Mouse (Mus musculus) erythroblast, adult 5-6 weeks (primary cell): Measurements from ENCODE around the gene Pde2a. TPM values are rescaled to one million over a fixed set of nuclear protein-coding genes. Genes with fewer than 3 reads are reported as not detected.

Experiments used
- ATAC-seq: replicated peaks from 2 replicates; pipeline ENCODE4 v1.8.0; 2016; ENCODE audit warnings: moderate number of reproducible peaks, mild to moderate bottlenecking, moderate TSS enrichment, inconsistent platforms; ENCODE audit not compliant: poor library complexity, low FRiP score, severe bottlenecking
- total RNA-seq, 2 experiments: library from RNA; stranded (forward) in 1 of 2; stranded (reverse) in 1 of 2; fragments of 150-400 nt in 1 of 2; fragments of 200-764, 138-1000 nt in 1 of 2; gene quantifications; 2 replicates each; pipeline versions ENCODE4 v1.2.3 to v1.2.4; 2015 to 2017; ENCODE audit warnings: low replicate concordance in 2 of 2

The Pde2a gene
- total RNA-seq, 2 experiments from 2014 or later = 16.4 to 17.5 TPM

GRCm38 (mm10) chr7:101499701-101500100 lies 78.2 kb downstream of the Pde2a start:
- no peak for ATAC-seq

- ATAC-seq = no peak
Measured at GRCm38 (mm10) chr7:101501236-101501635, 79.7 kb downstream of the Pde2a start.

- no peak for ATAC-seq
Measured at GRCm38 (mm10) chr7:101501675-101502074, 80.2 kb downstream of the Pde2a start.

- ATAC-seq = no peak
Measured at GRCm38 (mm10) chr7:101503351-101503750, 81.9 kb downstream of the Pde2a start.

GRCm38 (mm10) chr7:101503803-101504202 lies 82.3 kb downstream of the Pde2a start:
- ATAC-seq = no peak

- no peak for ATAC-seq
Measured at GRCm38 (mm10) chr7:101504507-101504906, 83.0 kb downstream of the Pde2a start.

GRCm38 (mm10) chr7:101509212-101509611 lies 87.7 kb downstream of the Pde2a start:
- no peak for ATAC-seq

- no peak for ATAC-seq
Measured at GRCm38 (mm10) chr7:101513655-101514054, 92.2 kb downstream of the Pde2a start.

- ATAC-seq = no peak
Measured at GRCm38 (mm10) chr7:101514768-101515167, 93.3 kb downstream of the Pde2a start.

GRCm38 (mm10) chr7:101515295-101515694 lies 93.8 kb downstream of the Pde2a start:
- ATAC-seq = no peak

- no peak for ATAC-seq
Measured at GRCm38 (mm10) chr7:101516460-101516859, 95.0 kb downstream of the Pde2a start.

- ATAC-seq = no peak
Measured at GRCm38 (mm10) chr7:101521696-101522095, 100.2 kb downstream of the Pde2a start.

GRCm38 (mm10) chr7:101523205-101523604 lies 101.7 kb downstream of the Pde2a start:
- no peak for ATAC-seq

GRCm38 (mm10) chr7:101526484-101526883 lies 105.0 kb downstream of the Pde2a start:
- ATAC-seq = no peak

GRCm38 (mm10) chr7:101534428-101534827 lies 112.9 kb downstream of the Pde2a start:
- no peak for ATAC-seq

- no peak for ATAC-seq
Measured at GRCm38 (mm10) chr7:101535102-101535501, 113.6 kb downstream of the Pde2a start.

- ATAC-seq = no peak
Measured at GRCm38 (mm10) chr7:101535517-101535916, 114.0 kb downstream of the Pde2a start.

- ATAC-seq = no peak
Measured at GRCm38 (mm10) chr7:101537541-101537940, 116.0 kb downstream of the Pde2a start.

GRCm38 (mm10) chr7:101538141-101538933 lies 116.8 kb downstream of the Pde2a start:
- no peak for ATAC-seq

- ATAC-seq = no peak
Measured at GRCm38 (mm10) chr7:101539774-101540173, 118.3 kb downstream of the Pde2a start.

GRCm38 (mm10) chr7:101540684-101541083 lies 119.2 kb downstream of the Pde2a start:
- ATAC-seq = no peak

- ATAC-seq = no peak
Measured at GRCm38 (mm10) chr7:101541132-101541531, 119.6 kb downstream of the Pde2a start.
